Mouse (Mus musculus) testis, postnatal 14 days (tissue): ENCODE measurements at regions not wholly inside any gene's neighbourhood (a gene's known extent, or its start where the extent isn't known, plus 50 kb on each side); places are given as distances from the start of the nearest gene placed in this dataset.
A peak's percentile ranks its signal among the peaks of the same experiment; 100 is the strongest.

Experiments
- DNase-seq: peaks from one replicate; pipeline ENCODE4 v3.0.0; 2021; ENCODE audit warnings: low spot score

GRCm38 (mm10) chr16:90335499-90335898 lies 50.3 kb upstream of the Hunk start:
- DNase-seq, result peak; percentile 55

GRCm38 (mm10) chr16:90333876-90334825 lies 49.8 kb upstream of the Scaf4 start:
- DNase-seq, result no peak
